Mouse (Mus musculus) CH12.LX (cell line): ENCODE results near the gene BC030499. TPM values are rescaled to one million over a fixed set of nuclear protein-coding genes. Genes with fewer than 3 reads are reported as not detected.

Experiments used
- DNase-seq: peaks from one replicate; pipeline ENCODE4 v3.0.0-alpha.2; 2013; ENCODE audit errors: extremely low read depth
- H3K27ac ChIP-seq: 2 replicates; pipeline ENCODE4 v1.5.1; 2012; ENCODE audit warnings: low read depth, mild to moderate bottlenecking, control low read depth, moderate library complexity; ENCODE audit not compliant: insufficient read depth
- H3K27me3 ChIP-seq: replicated peaks from 2 replicates; pipeline ENCODE3; 2012; ENCODE audit warnings: inconsistent platforms
- H3K36me3 ChIP-seq, 2 experiments: replicated peaks in 1 of 2; 2 replicates each; pipeline versions ENCODE3 to v1.6.1; 2012; ENCODE audit warnings: inconsistent platforms in 1 of 2, low read length in 1 of 2, mild to moderate bottlenecking in 1 of 2, mixed read lengths in 1 of 2, moderate library complexity in 1 of 2; ENCODE audit not compliant: control insufficient read depth in 1 of 2, insufficient read depth in 1 of 2
- H3K4me1 ChIP-seq, 2 experiments: 2 replicates each; pipeline ENCODE4 v1.6.1; 2012; ENCODE audit warnings: inconsistent platforms in 1 of 2, moderate library complexity in 1 of 2; ENCODE audit not compliant: insufficient read depth in 2 of 2, control insufficient read depth in 1 of 2
- H3K4me2 ChIP-seq: 2 replicates; pipeline ENCODE4 v1.6.1; 2012; ENCODE audit warnings: low read depth, mild to moderate bottlenecking, control low read depth; ENCODE audit not compliant: poor library complexity, insufficient read depth, severe bottlenecking
- H3K4me3 ChIP-seq, 3 experiments: fragments of 150-350 bp in 1 of 3; sonication (generic) in 1 of 3; replicated peaks in 1 of 3; 2 replicates each; pipeline versions ENCODE3 to v1.5.1; 2011 to 2012; ENCODE audit warnings: low read depth in 2 of 3, low read length in 2 of 3, mild to moderate bottlenecking in 2 of 3, moderate library complexity in 2 of 3, control low read depth in 1 of 3, improper control_type of control experiment in 1 of 3, inconsistent platforms in 1 of 3, mixed read lengths in 1 of 3; ENCODE audit not compliant: poor library complexity in 1 of 3
- H3K79me2 ChIP-seq: replicated peaks from 2 replicates; pipeline ENCODE4 v1.6.1; 2012; ENCODE audit warnings: mild to moderate bottlenecking, moderate library complexity; ENCODE audit not compliant: control insufficient read depth, poor library complexity, insufficient read depth, severe bottlenecking; ENCODE audit errors: extremely low read depth
- H3K9ac ChIP-seq: 2 replicates; pipeline ENCODE4 v1.6.1; 2012; ENCODE audit warnings: low read depth, mild to moderate bottlenecking, control low read depth, moderate library complexity; ENCODE audit not compliant: insufficient read depth
- H3K9me3 ChIP-seq: replicated peaks from 2 replicates; pipeline ENCODE3; 2012; ENCODE audit warnings: low read length, inconsistent platforms, mixed read lengths
- BHLHE40 ChIP-seq: IDR thresholded peaks from 2 replicates; pipeline ENCODE4 v1.6.1; 2011; ENCODE audit warnings: mild to moderate bottlenecking, low read depth, low read length, improper control_type of control experiment
- CHD1 ChIP-seq: IDR thresholded peaks from 2 replicates; pipeline ENCODE4 v1.6.1; 2012; ENCODE audit warnings: low read depth, low read length, improper control_type of control experiment, inconsistent platforms
- CHD2 ChIP-seq: IDR thresholded peaks from 2 replicates; pipeline ENCODE4 v1.6.1; 2011; ENCODE audit warnings: low read length, improper control_type of control experiment
- CTCF ChIP-seq, 2 experiments: IDR thresholded peaks in 1 of 2; conservative IDR thresholded peaks in 1 of 2; 2 replicates each; pipeline ENCODE4 v1.5.1; 2011 to 2012; ENCODE audit warnings: low read depth in 2 of 2, low read length in 2 of 2, improper control_type of control experiment in 1 of 2, inconsistent platforms in 1 of 2, mild to moderate bottlenecking in 1 of 2, moderate library complexity in 1 of 2
- ETS1 ChIP-seq: conservative IDR thresholded peaks from 2 replicates; pipeline ENCODE4 v1.6.1; 2012; ENCODE audit warnings: low read depth, mild to moderate bottlenecking, inconsistent platforms, low read length, improper control_type of control experiment, moderate library complexity
- GABPA ChIP-seq: IDR thresholded peaks from 2 replicates; pipeline ENCODE4 v1.6.1; 2012; ENCODE audit warnings: low read depth, low read length, improper control_type of control experiment, inconsistent platforms; ENCODE audit not compliant: insufficient replicate concordance
- KAT2A ChIP-seq: IDR thresholded peaks from 2 replicates; pipeline ENCODE4 v1.6.1; 2012; ENCODE audit warnings: low read length, improper control_type of control experiment, inconsistent platforms; ENCODE audit not compliant: insufficient replicate concordance
- MAZ ChIP-seq: IDR thresholded peaks from 2 replicates; pipeline ENCODE4 v1.6.1; 2012; ENCODE audit warnings: low read depth, mild to moderate bottlenecking, inconsistent platforms, low read length, improper control_type of control experiment, moderate library complexity
- MEF2A ChIP-seq: IDR thresholded peaks from 2 replicates; pipeline ENCODE4 v1.6.1; 2014; ENCODE audit warnings: low read depth, mild to moderate bottlenecking, inconsistent platforms, low read length, improper control_type of control experiment, borderline replicate concordance
- MXI1 ChIP-seq: IDR thresholded peaks from 2 replicates; pipeline ENCODE4 v1.6.1; 2011; ENCODE audit warnings: mild to moderate bottlenecking, low read depth, low read length, improper control_type of control experiment
- MYC ChIP-seq: IDR thresholded peaks from 2 replicates; pipeline ENCODE4 v1.6.1; 2011; ENCODE audit warnings: low read depth, mild to moderate bottlenecking, improper control_type of control experiment, low read length
- NELFE ChIP-seq: IDR thresholded peaks from 2 replicates; pipeline ENCODE4 v1.6.1; 2011; ENCODE audit warnings: low read depth, low read length, improper control_type of control experiment
- POLR2A ChIP-seq: IDR thresholded peaks from 2 replicates; pipeline ENCODE4 v1.6.1; 2011; ENCODE audit warnings: low read depth, mild to moderate bottlenecking, improper control_type of control experiment, low read length
- RCOR1 ChIP-seq: conservative IDR thresholded peaks from 2 replicates; pipeline ENCODE4 v1.6.1; 2012; ENCODE audit warnings: low read depth, mild to moderate bottlenecking, inconsistent platforms, low read length, improper control_type of control experiment
- SIN3A ChIP-seq: IDR thresholded peaks from 2 replicates; pipeline ENCODE4 v1.6.1; 2012; ENCODE audit warnings: low read length, improper control_type of control experiment, inconsistent platforms
- TBP ChIP-seq: conservative IDR thresholded peaks from 2 replicates; pipeline ENCODE4 v1.6.1; 2011; ENCODE audit warnings: low read depth, low read length, improper control_type of control experiment
- USF1 ChIP-seq: IDR thresholded peaks from 2 replicates; pipeline ENCODE4 v1.6.1; 2014; ENCODE audit warnings: low read depth, mild to moderate bottlenecking, inconsistent platforms, low read length, improper control_type of control experiment
- ZC3H11A ChIP-seq: IDR thresholded peaks from 2 replicates; pipeline ENCODE4 v1.6.1; 2012; ENCODE audit warnings: low read depth, mild to moderate bottlenecking, inconsistent platforms, low read length, improper control_type of control experiment
- ZMIZ1 ChIP-seq: IDR thresholded peaks from 2 replicates; pipeline ENCODE4 v1.6.1; 2012; ENCODE audit warnings: low read depth, mild to moderate bottlenecking, inconsistent platforms, low read length, improper control_type of control experiment
- ZNF384 ChIP-seq: IDR thresholded peaks from 2 replicates; pipeline ENCODE4 v1.6.1; 2012; ENCODE audit warnings: low read depth, low read length, improper control_type of control experiment, inconsistent platforms
- dilution Hi-C: fragments of 300-500 bp; cut with MboI; formaldehyde crosslinking; loops from 2 replicates; pipeline ENCODE4 v1.14.3; 2020; ENCODE audit warnings: low sequenced_read_pairs; ENCODE audit not compliant: extremely low pct_unique_long_range_greater_than_20kb, extremely low pct_ligation_motif_present
- in situ Hi-C: fragments of 300-500 bp; cut with MboI; formaldehyde crosslinking; loops from 3 replicates; pipeline ENCODE4 v1.14.3; 2019; ENCODE audit warnings: low sequenced_read_pairs, low pct_ligation_motif_present, low pct_unique_long_range_greater_than_20kb, mixed read lengths
- polyA plus RNA-seq: library from polyadenylated mRNA; unstranded; fragments of >175 nt; gene quantifications from 2 replicates; pipeline ENCODE4 v1.2.1, GENCODE M21; 2012; ENCODE audit warnings: low read depth; ENCODE audit not compliant: insufficient read length
- total RNA-seq, 2 experiments: library from RNA; depleted of rRNA; stranded (reverse); fragments of 300-350 nt in 1 of 2; fragments of >200 nt in 1 of 2; gene quantifications; 2 replicates each; pipeline ENCODE4 v1.2.3; 2012 to 2014

Gene BC030499
- total and polyA plus RNA-seq, 3 experiments: 0.81 to 1.3 (median 1.1) TPM

GRCm38 (mm10) chr11:78289146-78289763 lies 1.4 kb upstream of the BC030499 start:
- Histone ChIP-seq H3K36me3 (peaks cover 70 to 92% of the 10 kb centered on the region in 2 experiments), H3K27ac (no peak overlapping the region), H3K9me3 (no peaks in the 10 kb centered on the region), H3K79me2 (no peaks in the 10 kb centered on the region), H3K27me3 (no peaks in the 10 kb centered on the region), H3K4me2 (no peak overlapping the region), H3K4me1 (no peaks in the 10 kb centered on the region), H3K9ac (no peak overlapping the region), H3K4me3 (no peak overlapping the region)
- DNase-seq: no peak
- dilution Hi-C loops: no loop called here
- TF ChIP-seq CHD1 (no peak), ETS1 (no peak), GABPA (no peak), ZC3H11A (no peak), ZNF384 (no peak), CTCF (conservative IDR thresholded peaks at IDR 0.05 in 1 of 2, IDR thresholded peaks at IDR 0.05 in 1 of 2; ENCODE audit: low read depth in 2 of 2, low read length in 2 of 2) (no peak), ZMIZ1 (no peak), MYC (no peak), KAT2A (no peak), BHLHE40 (no peak), SIN3A (no peak), MXI1 (no peak), RCOR1 (no peak), MEF2A (no peak), TBP (no peak), CHD2 (no peak), USF1 (no peak), NELFE (no peak)
- in situ Hi-C loops: no loop called here

- in situ Hi-C loops: no loop called here
Observed at GRCm38 (mm10) chr11:78294585-78294984, 3.9 kb downstream of the BC030499 start.

More at GRCm38 (mm10) chr11:78294585-78294984, 3.9 kb downstream of the BC030499 start:
- Histone ChIP-seq H3K9me3 (no peaks in the 10 kb centered on the region), H3K4me2 (no peak overlapping the region), H3K36me3 (peaks cover 28 to 61% of the 10 kb centered on the region in 2 experiments), H3K9ac (no peak overlapping the region), H3K27ac (no peak overlapping the region), H3K4me1 (peaks cover 0 to 2% of the 10 kb centered on the region in 2 experiments; a peak in 1 of 4 replicates), H3K27me3 (no peaks in the 10 kb centered on the region), H3K79me2 (no peaks in the 10 kb centered on the region), H3K4me3 (no peak overlapping the region)
- TF ChIP-seq MEF2A (no peak), CHD1 (no peak), MAZ (no peak), POLR2A (no peak)
- dilution Hi-C loops: no loop called here
- DNase-seq: no peak
